Mouse (Mus musculus) heart, postnatal 0 days (tissue): ENCODE measurements around the gene Fam24b.

Source experiments
- CTCF ChIP-seq: IDR thresholded peaks from 2 replicates; pipeline ENCODE4 v1.5.1; 2016; ENCODE audit warnings: antibody characterized with exemption, control low read depth, low read depth
- EP300 ChIP-seq: IDR thresholded peaks from 2 replicates; pipeline ENCODE4 v1.6.1; 2016; ENCODE audit warnings: antibody characterized with exemption, low read depth

GRCm38 (mm10) chr7:131317587-131317986 is 11.7 kb downstream of the Fam24b start:
- TF ChIP-seq CTCF (no peak), EP300 (no peak)
